Mouse (Mus musculus) midbrain, embryonic 16.5 days (tissue): ENCODE measurements around the gene Six3. TPM values are rescaled to one million over a fixed set of nuclear protein-coding genes. Genes with fewer than 3 reads are reported as not detected.
A peak's percentile ranks its signal among the peaks of the same experiment; 100 is the strongest.

Experiments used
- ATAC-seq: fragments of 200-750 bp; cut with Nextera tagmentation; 2 replicates; pipeline ENCODE4 v1.8.0; 2017; ENCODE audit warnings: moderate TSS enrichment
- H3K27ac ChIP-seq: fragments of 300-500 bp; sonication (generic); 2 replicates; pipeline ENCODE4 v1.5.1; 2014; ENCODE audit warnings: mild to moderate bottlenecking, low read length, mixed read lengths
- H3K27me3 ChIP-seq: fragments of 300-500 bp; sonication (generic); 2 replicates; pipeline ENCODE4 v1.6.1; 2014; ENCODE audit warnings: low read depth, low read length, mixed read lengths; ENCODE audit not compliant: control insufficient read depth, insufficient read depth
- H3K36me3 ChIP-seq: fragments of 300-500 bp; sonication (generic); 2 replicates; pipeline ENCODE4 v1.6.1; 2014; ENCODE audit warnings: mild to moderate bottlenecking, low read length, moderate library complexity, mixed read lengths; ENCODE audit not compliant: control insufficient read depth, insufficient read depth
- H3K4me1 ChIP-seq: fragments of 300-500 bp; sonication (generic); 2 replicates; pipeline ENCODE4 v1.6.1; 2014; ENCODE audit warnings: mild to moderate bottlenecking, low read length, mixed read lengths; ENCODE audit not compliant: control insufficient read depth, insufficient read depth
- H3K4me2 ChIP-seq: fragments of 300-500 bp; sonication (generic); 2 replicates; pipeline ENCODE4 v1.6.1; 2014; ENCODE audit warnings: mild to moderate bottlenecking, low read length, mixed read lengths
- H3K4me3 ChIP-seq: fragments of 300-500 bp; sonication (generic); 2 replicates; pipeline ENCODE4 v1.5.1; 2014; ENCODE audit warnings: low read depth, mild to moderate bottlenecking, low read length, moderate library complexity, mixed read lengths
- H3K9ac ChIP-seq: fragments of 300-500 bp; sonication (generic); 2 replicates; pipeline ENCODE4 v1.6.1; 2014; ENCODE audit warnings: low read depth, low read length, mixed read lengths
- H3K9me3 ChIP-seq: fragments of 300-500 bp; sonication (generic); replicated peaks from 2 replicates; pipeline ENCODE4 v1.6.1; 2014; ENCODE audit warnings: mild to moderate bottlenecking, low read length, mixed read lengths; ENCODE audit not compliant: control insufficient read depth, poor library complexity, severe bottlenecking
- WGBS: fragments of 180-500 bp; shearing (Covaris S2); extraction: QIAGEN DNeasy Blood & Tissue Kit; methylation state at CpG from one replicate; pipeline ENCODE4 v1.1.7; 2014; 5-methylcytosine and 5-hydroxymethylcytosine counted together
- polyA plus RNA-seq: library from polyadenylated mRNA; unstranded; fragments of >200 nt; fragmentation: Nextera tagmentation; extraction: Ambion mirVana; gene quantifications from 2 replicates; pipeline ENCODE4 v1.2.1, GENCODE M21; 2015

The Six3 gene
- polyA plus RNA-seq, 1 experiment from 2014 or later = 19.1 TPM

DNA sequence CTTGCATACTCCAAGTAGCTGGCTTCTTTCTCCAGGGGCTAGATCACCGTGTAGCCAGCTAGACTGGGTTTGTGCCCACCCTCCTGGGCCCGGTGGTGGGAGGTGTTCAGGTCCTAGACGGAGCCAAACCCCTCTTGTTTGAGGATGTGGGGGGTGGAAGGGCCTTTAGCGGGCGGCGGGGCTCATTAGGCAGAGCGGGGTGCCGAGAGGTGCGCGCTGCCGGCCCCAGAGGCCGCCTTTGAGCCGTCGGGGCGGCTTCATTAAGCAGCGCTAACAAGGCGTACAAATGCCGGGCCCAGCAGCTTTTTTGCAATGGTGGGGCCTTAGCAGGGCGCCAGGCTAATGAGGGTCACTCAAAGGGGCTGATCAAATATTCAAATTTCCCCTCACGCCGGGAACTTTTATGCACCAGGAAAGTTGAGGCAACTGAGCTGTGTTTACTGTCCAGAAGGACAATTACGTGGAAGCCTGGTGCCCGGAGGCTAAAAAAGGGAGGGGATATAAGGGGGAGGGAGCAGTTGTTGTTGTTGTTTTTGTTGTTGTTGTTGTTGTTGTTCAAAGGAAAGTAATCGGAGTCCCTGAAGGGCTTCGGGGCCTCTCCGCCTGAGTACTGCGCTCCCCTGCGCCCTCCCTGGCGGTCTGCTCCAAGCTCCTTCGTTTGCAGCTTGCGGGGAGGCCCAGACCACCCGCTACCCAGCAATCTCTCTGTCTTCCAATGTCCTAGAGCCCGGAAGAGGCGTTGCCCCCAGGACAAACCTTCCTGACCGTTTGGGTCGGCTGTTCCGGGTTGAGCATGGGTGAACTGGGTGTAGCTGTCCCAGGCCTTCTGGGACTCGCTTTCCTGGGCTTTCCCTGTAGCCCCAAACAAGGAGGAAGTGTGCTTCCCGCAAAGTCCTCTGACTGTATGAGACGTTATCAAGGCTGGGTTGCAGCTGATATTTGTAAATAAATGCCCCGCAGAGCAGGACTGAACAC is 3.4 kb downstream of the Six3 start:
- no peak for ATAC-seq
- H3K4me1 ChIP-seq = peaks cover 8% of the 10 kb centered on the region
- peak overlapping the region; percentile 38; the same call in 1 of the 2 replicates for H3K9ac ChIP-seq
- no peaks in the 10 kb centered on the region for H3K9me3 ChIP-seq
- H3K4me3 ChIP-seq = peak overlapping the region; percentile 31
- H3K4me2 ChIP-seq = peak overlapping the region; percentile 54
- H3K27ac ChIP-seq = peak overlapping the region; percentile 76
- no peaks in the 10 kb centered on the region for H3K36me3 ChIP-seq
- H3K27me3 ChIP-seq = peaks cover 81% of the 10 kb centered on the region
- 2% methylated on average over 41 of the region's 41 CpGs for WGBS

DNA sequence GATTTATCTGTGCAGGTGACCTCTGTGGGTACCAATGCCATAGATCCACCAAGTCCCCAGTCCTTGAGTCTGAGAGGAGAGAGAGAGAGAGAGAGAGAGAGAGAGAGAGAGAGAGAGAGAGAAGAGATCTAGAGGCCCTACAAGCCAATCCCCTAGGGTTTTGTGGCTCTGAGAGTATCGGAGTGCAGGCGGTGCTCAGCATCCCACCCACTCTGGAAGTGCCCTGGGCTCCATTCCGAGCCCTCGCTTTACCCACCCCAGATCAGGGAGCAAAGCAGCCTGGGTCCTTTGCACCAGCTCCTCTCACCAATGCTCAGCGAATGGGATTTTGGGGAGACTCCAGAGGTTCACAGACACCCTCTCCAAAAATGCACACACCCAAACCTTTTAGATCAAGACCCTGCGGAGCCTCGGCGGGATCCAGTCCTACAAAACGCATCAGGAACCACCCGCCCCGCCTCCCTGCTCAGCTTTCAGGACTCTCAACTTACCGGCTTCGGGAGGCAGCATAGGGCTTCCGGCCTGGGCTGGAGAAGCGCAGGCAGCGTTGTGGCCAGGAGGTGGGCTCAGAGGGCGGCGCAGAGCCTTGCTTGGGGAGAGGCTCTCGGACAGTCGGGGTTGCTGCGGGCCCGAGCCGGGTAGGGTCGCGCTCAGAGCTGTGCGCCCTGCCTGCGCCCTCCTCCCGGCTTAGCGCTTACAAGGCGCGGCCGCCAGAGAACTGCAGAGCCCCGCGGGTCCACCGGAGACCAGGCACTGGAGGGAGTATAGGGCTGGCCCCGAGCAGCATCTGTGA is 4.4 kb downstream of the Six3 start:
- Histone ChIP-seq H3K36me3 (no peaks in the 10 kb centered on the region), H3K27me3 (peaks cover 79% of the 10 kb centered on the region), H3K9ac (peak overlapping the region; percentile 61), H3K4me2 (peak overlapping the region; percentile 54), H3K4me1 (peaks cover 8% of the 10 kb centered on the region), H3K9me3 (no peaks in the 10 kb centered on the region), H3K27ac (peak overlapping the region; percentile 76), H3K4me3 (peak overlapping the region; percentile 31)
- under 1% methylated on average over 35 of the region's 36 CpGs for WGBS
- ATAC-seq = no peak

DNA sequence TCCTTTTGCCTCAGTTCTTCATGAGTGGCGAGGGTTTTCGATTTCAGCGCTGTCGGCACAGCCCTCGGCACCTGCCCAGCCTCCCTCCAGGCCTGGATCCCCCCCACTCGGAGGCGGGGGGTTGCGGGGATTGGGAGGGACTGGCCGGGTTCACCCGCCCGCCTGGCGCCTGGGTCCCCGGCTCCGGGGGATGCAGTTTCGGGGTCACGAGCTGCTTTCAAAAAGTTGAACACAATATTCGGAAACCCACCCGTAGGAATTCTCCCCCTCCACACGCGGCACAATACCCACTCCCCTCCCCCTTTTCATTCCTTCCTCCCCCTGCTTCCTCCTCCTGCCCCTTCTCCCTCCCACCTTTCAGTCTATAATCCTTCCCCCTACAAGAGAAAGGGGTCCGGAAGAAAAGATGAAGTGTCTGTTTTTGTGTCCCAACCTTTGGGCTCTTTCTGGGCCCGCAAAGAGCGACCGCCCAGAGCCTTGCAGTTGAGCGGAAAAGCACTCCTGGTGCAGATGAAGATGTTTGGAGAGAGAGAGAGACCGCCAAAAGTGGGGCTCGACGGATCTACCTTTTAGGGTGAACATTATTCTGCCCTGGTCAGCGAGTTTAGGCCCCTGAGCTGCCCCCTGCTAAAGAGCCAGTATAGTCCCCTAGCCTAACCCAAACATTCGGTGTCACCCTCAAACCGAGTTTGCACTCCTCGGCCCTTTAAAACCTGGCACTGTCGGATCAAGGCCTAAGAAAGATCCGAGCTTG is 5.1 kb downstream of the Six3 start:
- Histone ChIP-seq H3K4me1 (peaks cover 8% of the 10 kb centered on the region), H3K4me3 (peak overlapping the region; percentile 31), H3K4me2 (peak overlapping the region; percentile 54), H3K9me3 (no peaks in the 10 kb centered on the region), H3K27ac (peak overlapping the region; percentile 76), H3K9ac (peak overlapping the region; percentile 61), H3K36me3 (no peaks in the 10 kb centered on the region), H3K27me3 (peaks cover 71% of the 10 kb centered on the region)
- ATAC-seq = no peak
- under 1% methylated on average over 34 of the region's 34 CpGs for WGBS

DNA sequence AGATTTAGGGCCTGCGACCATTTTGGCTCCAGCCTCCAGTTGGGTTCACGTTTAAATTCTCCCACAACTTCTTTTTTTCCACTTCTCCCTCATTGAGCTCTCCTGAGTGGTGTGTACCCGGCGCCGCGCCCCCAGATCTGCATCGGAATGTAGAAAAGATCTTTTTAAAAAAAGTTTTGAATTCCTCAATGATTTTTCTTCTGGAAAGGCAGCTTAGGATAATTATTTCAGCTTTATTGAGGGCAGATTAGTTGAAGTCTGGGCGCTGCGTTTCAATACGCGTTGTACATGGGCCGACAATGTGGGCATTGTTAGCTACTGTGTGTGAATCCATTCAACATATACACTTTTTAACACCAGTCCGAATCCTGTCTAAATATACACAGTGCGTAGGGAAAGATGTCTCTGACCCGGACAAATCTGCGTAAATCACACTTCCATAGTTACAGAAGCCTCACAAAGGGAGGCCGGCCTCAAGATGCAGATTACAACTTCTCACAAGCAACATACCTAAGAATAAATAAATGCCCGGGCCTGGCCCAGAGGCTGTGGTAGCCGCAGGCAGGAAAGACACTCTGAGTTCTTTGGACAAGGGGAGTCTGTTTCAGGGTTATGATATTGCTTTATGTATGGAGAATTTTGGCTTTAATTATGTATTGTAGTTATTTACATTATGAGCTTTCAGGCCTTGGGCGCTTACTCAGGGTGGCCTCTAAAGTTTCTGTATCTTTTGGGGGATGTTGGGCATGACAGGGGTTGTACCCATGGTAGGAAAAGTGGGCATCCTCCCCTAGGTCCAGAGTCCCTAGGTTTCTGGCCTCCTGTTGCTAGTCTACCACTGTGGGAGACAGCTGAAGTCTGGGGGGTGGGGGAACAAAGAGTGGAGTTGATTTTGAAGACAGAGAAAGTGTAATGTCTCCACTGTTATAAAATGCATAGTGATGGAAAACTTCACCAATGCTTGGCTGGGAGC is 6.0 kb downstream of the Six3 start:
- no peak for ATAC-seq
- Histone ChIP-seq H3K27me3 (peaks cover 62% of the 10 kb centered on the region), H3K27ac (peak overlapping the region; percentile 76; the same call in 1 of the 2 replicates), H3K36me3 (no peaks in the 10 kb centered on the region), H3K4me2 (peak overlapping the region; percentile 54), H3K9ac (no peak overlapping the region; the same call in 1 of the 2 replicates), H3K4me1 (peaks cover 8% of the 10 kb centered on the region), H3K4me3 (peak overlapping the region; percentile 31; the same call in 1 of the 2 replicates), H3K9me3 (no peaks in the 10 kb centered on the region)
- 7% methylated on average over 20 of the region's 20 CpGs for WGBS

DNA sequence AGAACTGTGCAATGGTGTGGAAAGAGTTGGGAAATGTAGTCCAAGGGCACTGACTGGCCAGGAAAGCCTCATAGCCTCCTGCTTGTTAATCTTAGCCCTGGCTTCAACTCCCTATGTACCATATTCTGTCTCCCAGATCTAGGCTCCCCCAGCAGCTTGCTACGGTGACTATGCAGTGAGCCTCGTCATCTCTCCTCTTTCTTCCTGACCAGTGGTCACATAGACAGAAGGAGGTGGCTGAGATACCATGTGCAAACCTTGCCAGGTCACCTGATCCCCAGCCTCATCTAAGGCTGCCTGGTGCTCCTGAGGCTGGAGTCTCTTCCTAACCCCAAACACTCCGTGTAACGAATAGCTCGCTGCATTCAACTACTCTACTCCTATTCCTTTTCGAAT is 6.7 kb downstream of the Six3 start:
- 5% methylated on average over 6 of the region's 6 CpGs for WGBS
- Histone ChIP-seq H3K4me2 (peak overlapping the region; percentile 54), H3K4me1 (peaks cover 5% of the 10 kb centered on the region), H3K9ac (no peak overlapping the region), H3K9me3 (no peaks in the 10 kb centered on the region), H3K36me3 (no peaks in the 10 kb centered on the region), H3K27ac (peak overlapping the region; percentile 76; the same call in 1 of the 2 replicates), H3K4me3 (no peak overlapping the region), H3K27me3 (peaks cover 56% of the 10 kb centered on the region)
- ATAC-seq = no peak

DNA sequence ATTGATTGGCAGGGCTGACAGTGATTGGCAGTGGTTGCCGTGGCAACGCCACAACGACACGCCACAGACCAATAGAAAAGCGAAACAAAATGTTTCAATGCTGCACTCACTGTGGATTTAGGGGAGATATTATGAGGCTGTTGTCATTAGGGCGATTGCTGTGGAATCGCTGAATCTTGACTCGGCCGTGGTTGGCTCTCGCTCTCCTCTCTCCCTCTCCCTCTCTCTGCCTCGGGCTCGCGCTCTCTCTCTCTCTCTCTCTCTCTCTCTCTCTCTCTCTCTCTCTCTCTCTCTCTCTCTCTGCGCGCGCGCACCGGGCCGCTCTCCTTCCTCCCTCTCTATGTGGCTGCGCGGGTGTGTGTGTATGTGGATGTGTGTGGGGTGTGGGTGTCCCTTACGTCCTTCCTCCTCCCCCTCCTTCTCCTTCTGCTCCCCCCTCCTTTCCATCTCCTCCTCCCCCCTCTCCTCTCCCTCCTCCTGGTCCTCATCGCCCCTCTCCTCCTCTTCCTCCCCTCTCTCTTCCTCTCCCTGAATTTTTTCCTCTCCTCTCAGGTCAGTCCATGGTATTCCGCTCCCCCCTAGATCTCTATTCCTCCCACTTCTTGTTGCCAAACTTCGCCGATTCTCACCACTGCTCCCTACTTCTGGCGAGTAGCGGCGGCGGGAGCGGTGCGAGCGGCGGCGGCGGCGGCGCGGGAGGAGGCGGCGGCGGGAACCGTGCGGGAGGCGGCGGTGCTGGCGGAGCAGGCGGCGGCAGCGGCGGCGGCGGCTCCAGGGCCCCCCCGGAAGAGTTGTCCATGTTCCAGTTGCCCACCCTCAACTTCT is 7.5 kb downstream of the Six3 start:
- Histone ChIP-seq H3K9me3 (no peaks in the 10 kb centered on the region), H3K9ac (peak overlapping the region; percentile 62), H3K4me1 (peaks cover 5% of the 10 kb centered on the region), H3K4me3 (peak overlapping the region; percentile 43), H3K27ac (peak overlapping the region; percentile 82), H3K4me2 (peak overlapping the region; percentile 54), H3K36me3 (no peaks in the 10 kb centered on the region), H3K27me3 (peaks cover 48% of the 10 kb centered on the region)
- peak; percentile 66 for ATAC-seq
- under 1% methylated on average over 51 of the region's 54 CpGs for WGBS

DNA sequence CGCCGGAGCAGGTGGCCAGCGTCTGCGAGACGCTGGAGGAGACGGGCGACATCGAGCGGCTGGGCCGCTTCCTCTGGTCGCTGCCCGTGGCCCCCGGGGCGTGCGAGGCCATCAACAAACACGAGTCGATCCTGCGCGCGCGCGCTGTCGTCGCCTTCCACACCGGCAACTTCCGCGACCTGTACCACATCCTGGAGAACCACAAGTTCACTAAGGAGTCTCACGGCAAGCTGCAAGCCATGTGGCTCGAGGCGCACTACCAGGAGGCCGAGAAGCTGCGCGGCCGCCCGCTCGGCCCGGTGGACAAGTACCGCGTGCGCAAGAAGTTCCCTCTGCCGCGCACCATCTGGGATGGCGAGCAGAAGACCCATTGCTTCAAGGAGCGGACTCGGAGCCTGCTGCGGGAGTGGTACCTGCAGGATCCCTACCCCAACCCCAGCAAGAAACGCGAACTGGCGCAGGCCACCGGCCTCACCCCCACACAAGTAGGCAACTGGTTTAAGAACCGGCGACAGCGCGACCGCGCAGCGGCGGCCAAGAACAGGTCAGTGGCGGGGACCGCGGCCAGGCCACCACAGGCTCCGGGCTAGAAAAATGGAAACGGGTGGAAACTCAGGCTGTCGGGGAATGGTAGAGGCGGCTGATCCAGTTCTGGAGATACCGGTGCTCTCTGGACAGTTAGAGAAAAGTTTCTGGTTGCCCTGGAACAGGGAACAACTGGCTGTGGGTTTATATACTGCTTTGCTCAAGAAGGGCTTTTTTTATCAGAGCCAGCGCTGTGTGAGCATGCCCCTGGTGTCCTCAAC is 8.3 kb downstream of the Six3 start:
- peaks cover 5% of the 10 kb centered on the region for H3K4me1 ChIP-seq
- H3K9me3 ChIP-seq = no peaks in the 10 kb centered on the region
- no peaks in the 10 kb centered on the region for H3K36me3 ChIP-seq
- peak overlapping the region; percentile 82 for H3K27ac ChIP-seq
- peak overlapping the region; percentile 62 for H3K9ac ChIP-seq
- peaks cover 46% of the 10 kb centered on the region for H3K27me3 ChIP-seq
- H3K4me3 ChIP-seq = peak overlapping the region; percentile 43
- no peak for ATAC-seq
- peak overlapping the region; percentile 54 for H3K4me2 ChIP-seq
- under 1% methylated on average over 67 of the region's 67 CpGs for WGBS
